In genomic region chr9:61206725-61207365, GRCm38 (mm10) we compare ENCODE assay signal across 19 mouse cellular contexts.
A peak's percentile ranks its signal among the peaks of the same experiment; 100 is the strongest.
DNase-seq lines count a peak whose midpoint lies in the region; ATAC-seq and TF ChIP-seq lines count a peak whose summit lies in the region.
"Had no signal": no experiment of that assay in that cellular context is flagged by ENCODE, and none has a peak within 500 bp of the region (broad histone marks: within the 10 kb centered on the region; RNA-seq: fewer than 3 reads in every experiment).

No protein-coding gene starts in this region.

- H3K27ac ChIP-seq in forebrain, embryonic 11.5 days (ENCODE audit: low read depth, low read length): no peak overlapping the region
- no peak overlapping the region for H3K27ac ChIP-seq in forebrain, embryonic 10.5 days
- H3K27ac ChIP-seq in midbrain, embryonic 13.5 days: no peak overlapping the region
- no peak overlapping the region for H3K27ac ChIP-seq in midbrain, embryonic 11.5 days (ENCODE audit: low read depth, low read length)
- no peak overlapping the region for H3K27ac ChIP-seq in forebrain, embryonic 13.5 days
- no peak overlapping the region for H3K27ac ChIP-seq in hindbrain, embryonic 15.5 days (replicated peaks)
- no peak overlapping the region for H3K27ac ChIP-seq in kidney, adult 2 months (ENCODE audit: insufficient read depth, low read depth, low read length)
- H3K27ac ChIP-seq: gastrocnemius, adult 2 months; heart, embryonic 15.5 days; intestine, embryonic 15.5 days; neural tube, embryonic 12.5 days had no signal

- TF ChIP-seq CTCF in kidney, adult 2 months (conservative IDR thresholded peaks at IDR 0.05; ENCODE audit: insufficient read depth, insufficient read length, low read depth, low read length): no peak

- peak; percentile 42; the same call in 1 of the 2 replicates for ATAC-seq in forebrain, embryonic 11.5 days (replicated peaks; ENCODE audit: low FRiP score)
- ATAC-seq in midbrain, embryonic 13.5 days: peak; percentile 79
- ATAC-seq in midbrain, embryonic 11.5 days (ENCODE audit: low FRiP score): no peak
- ATAC-seq in forebrain, embryonic 13.5 days: peak; percentile 80
- ATAC-seq in hindbrain, embryonic 15.5 days (ENCODE audit: low FRiP score, low read depth): peak; percentile 24; the same call in 1 of the 2 replicates
- ATAC-seq: intestine, embryonic 15.5 days had no signal

- peaks cover 4% of the 10 kb centered on the region for H3K4me1 ChIP-seq in forebrain, embryonic 11.5 days (replicated peaks; ENCODE audit: control insufficient read depth, insufficient read depth, low read length)
- H3K4me1 ChIP-seq in forebrain, embryonic 10.5 days: peaks cover 33% of the 10 kb centered on the region
- peaks cover 32% of the 10 kb centered on the region for H3K4me1 ChIP-seq in midbrain, embryonic 13.5 days (replicated peaks)
- H3K4me1 ChIP-seq in midbrain, embryonic 11.5 days (ENCODE audit: control insufficient read depth, insufficient read depth, low read length): no peaks in the 10 kb centered on the region
- H3K4me1 ChIP-seq in forebrain, embryonic 13.5 days: peaks cover 18% of the 10 kb centered on the region
- H3K4me1 ChIP-seq in hindbrain, embryonic 15.5 days (replicated peaks): peaks cover 14% of the 10 kb centered on the region
- no peaks in the 10 kb centered on the region for H3K4me1 ChIP-seq in kidney, adult 2 months (ENCODE audit: control insufficient read depth, insufficient read depth, low read length)
- H3K4me1 ChIP-seq: intestine, embryonic 15.5 days had no signal

- H3K27me3 ChIP-seq in forebrain, embryonic 11.5 days (ENCODE audit: control insufficient read depth, insufficient read depth, low read length): peaks cover 3% of the 10 kb centered on the region
- peaks cover 90% of the 10 kb centered on the region for H3K27me3 ChIP-seq in forebrain, embryonic 10.5 days (ENCODE audit: poor library complexity, severe bottlenecking)
- H3K27me3 ChIP-seq in midbrain, embryonic 13.5 days: peaks cover 15% of the 10 kb centered on the region
- H3K27me3 ChIP-seq in midbrain, embryonic 11.5 days (ENCODE audit: control insufficient read depth, insufficient read depth, low read length): no peaks in the 10 kb centered on the region
- H3K27me3 ChIP-seq in forebrain, embryonic 13.5 days: 0 out of 2 replicates have a peak, but pooled peaks cover 4% of the 10 kb centered on the region
- peaks cover 4% of the 10 kb centered on the region; the same call in 1 of the 2 replicates for H3K27me3 ChIP-seq in hindbrain, embryonic 15.5 days
- H3K27me3 ChIP-seq in kidney, adult 2 months (replicated peaks; ENCODE audit: control insufficient read depth, insufficient read depth, low read length): no peaks in the 10 kb centered on the region
- H3K27me3 ChIP-seq: intestine, embryonic 15.5 days; neural tube, embryonic 12.5 days had no signal

- H3K36me3 ChIP-seq in forebrain, embryonic 11.5 days (ENCODE audit: control insufficient read depth, insufficient read depth, low read length): no peaks in the 10 kb centered on the region
- H3K36me3 ChIP-seq in forebrain, embryonic 10.5 days (replicated peaks): no peaks in the 10 kb centered on the region
- H3K36me3 ChIP-seq in midbrain, embryonic 13.5 days: no peaks in the 10 kb centered on the region
- no peaks in the 10 kb centered on the region for H3K36me3 ChIP-seq in midbrain, embryonic 11.5 days (ENCODE audit: control insufficient read depth, insufficient read depth, low read length)
- no peaks in the 10 kb centered on the region for H3K36me3 ChIP-seq in forebrain, embryonic 13.5 days (ENCODE audit: poor library complexity, severe bottlenecking)
- H3K36me3 ChIP-seq in hindbrain, embryonic 15.5 days: no peaks in the 10 kb centered on the region
- H3K36me3 ChIP-seq in kidney, adult 2 months (ENCODE audit: control insufficient read depth, insufficient read depth, low read length): no peaks in the 10 kb centered on the region
- H3K36me3 ChIP-seq: heart, embryonic 15.5 days; intestine, embryonic 15.5 days; neural tube, embryonic 12.5 days had no signal

- no peak for TF ChIP-seq POLR2A in kidney, adult 2 months (IDR thresholded peaks at IDR 0.05; ENCODE audit: low read depth, low read length)

- H3K9ac ChIP-seq in forebrain, embryonic 11.5 days (ENCODE audit: low read length): no peak overlapping the region
- no peak overlapping the region for H3K9ac ChIP-seq in midbrain, embryonic 13.5 days (replicated peaks)
- no peak overlapping the region for H3K9ac ChIP-seq in midbrain, embryonic 11.5 days (ENCODE audit: low read length)
- H3K9ac ChIP-seq in forebrain, embryonic 13.5 days: no peak overlapping the region
- no peak overlapping the region for H3K9ac ChIP-seq in hindbrain, embryonic 15.5 days
- H3K9ac ChIP-seq: heart, embryonic 15.5 days; intestine, embryonic 15.5 days; neural tube, embryonic 12.5 days had no signal

- H3K4me2 ChIP-seq in forebrain, embryonic 11.5 days (ENCODE audit: low read depth, low read length, severe bottlenecking): no peak overlapping the region
- H3K4me2 ChIP-seq in midbrain, embryonic 13.5 days (replicated peaks): no peak overlapping the region
- H3K4me2 ChIP-seq in midbrain, embryonic 11.5 days: no peak overlapping the region
- H3K4me2 ChIP-seq in forebrain, embryonic 13.5 days: no peak overlapping the region
- no peak overlapping the region for H3K4me2 ChIP-seq in hindbrain, embryonic 15.5 days
- H3K4me2 ChIP-seq: heart, embryonic 15.5 days; intestine, embryonic 15.5 days; neural tube, embryonic 12.5 days had no signal

- DNase-seq in forebrain, embryonic 11.5 days (ENCODE audit: low spot score): peak; percentile 61
- DNase-seq in forebrain, embryonic 10.5 days (ENCODE audit: extremely low spot score, low spot score): no peak
- DNase-seq in midbrain, embryonic 11.5 days (ENCODE audit: low spot score, missing footprints): no peak
- no peak for DNase-seq in kidney, adult 2 months
- DNase-seq: adrenal gland, postnatal 14 days; cerebellum, adult 9-11 months; gastrocnemius, adult 2 months; heart, postnatal 4 days; kidney, adult 9 months; kidney, postnatal 14 days; lung, postnatal 4 days; thymus, adult 18-20 months; thymus, postnatal 36 days had no signal

- WGBS in forebrain, embryonic 11.5 days: 62% methylated on average over 13 of the region's 13 CpGs
- WGBS in forebrain, embryonic 10.5 days: 81% methylated on average over 13 of the region's 13 CpGs
- 41% methylated on average over 13 of the region's 13 CpGs for WGBS in midbrain, embryonic 13.5 days
- 75% methylated on average over 13 of the region's 13 CpGs for WGBS in midbrain, embryonic 11.5 days
- 39% methylated on average over 13 of the region's 13 CpGs for whole genome bisulfite sequencing in forebrain, embryonic 13.5 days
- WGBS in hindbrain, embryonic 15.5 days: 44% methylated on average over 13 of the region's 13 CpGs
- WGBS in kidney, adult 2 months: 74% methylated on average over 13 of the region's 13 CpGs

- no peaks in the 10 kb centered on the region for H3K9me3 ChIP-seq in forebrain, embryonic 11.5 days (ENCODE audit: control insufficient read depth, low read length)
- H3K9me3 ChIP-seq in forebrain, embryonic 10.5 days: no peaks in the 10 kb centered on the region
- no peaks in the 10 kb centered on the region for H3K9me3 ChIP-seq in midbrain, embryonic 13.5 days
- H3K9me3 ChIP-seq in midbrain, embryonic 11.5 days (ENCODE audit: control insufficient read depth, low read length): no peaks in the 10 kb centered on the region
- H3K9me3 ChIP-seq in forebrain, embryonic 13.5 days (replicated peaks): no peaks in the 10 kb centered on the region
- H3K9me3 ChIP-seq in hindbrain, embryonic 15.5 days: no peaks in the 10 kb centered on the region
- H3K9me3 ChIP-seq: heart, embryonic 15.5 days; intestine, embryonic 15.5 days; neural tube, embryonic 12.5 days had no signal

- H3K4me3 ChIP-seq in forebrain, embryonic 11.5 days (ENCODE audit: low read depth, low read length): no peak overlapping the region
- no peak overlapping the region for H3K4me3 ChIP-seq in forebrain, embryonic 10.5 days
- H3K4me3 ChIP-seq in midbrain, embryonic 13.5 days (replicated peaks): no peak overlapping the region
- no peak overlapping the region for H3K4me3 ChIP-seq in midbrain, embryonic 11.5 days (ENCODE audit: low read depth, low read length)
- H3K4me3 ChIP-seq in forebrain, embryonic 13.5 days: no peak overlapping the region
- H3K4me3 ChIP-seq in hindbrain, embryonic 15.5 days: no peak overlapping the region
- H3K4me3 ChIP-seq in kidney, adult 2 months (ENCODE audit: insufficient read depth, low read depth, low read length): no peak overlapping the region
- H3K4me3 ChIP-seq: gastrocnemius, adult 2 months; heart, embryonic 15.5 days; intestine, embryonic 15.5 days; neural tube, embryonic 12.5 days had no signal
